Mouse (Mus musculus): ENCODE data around the gene Pax8.
A peak's percentile ranks its signal among the peaks of the same experiment; 100 is the strongest.

The Pax8 gene

DNA sequence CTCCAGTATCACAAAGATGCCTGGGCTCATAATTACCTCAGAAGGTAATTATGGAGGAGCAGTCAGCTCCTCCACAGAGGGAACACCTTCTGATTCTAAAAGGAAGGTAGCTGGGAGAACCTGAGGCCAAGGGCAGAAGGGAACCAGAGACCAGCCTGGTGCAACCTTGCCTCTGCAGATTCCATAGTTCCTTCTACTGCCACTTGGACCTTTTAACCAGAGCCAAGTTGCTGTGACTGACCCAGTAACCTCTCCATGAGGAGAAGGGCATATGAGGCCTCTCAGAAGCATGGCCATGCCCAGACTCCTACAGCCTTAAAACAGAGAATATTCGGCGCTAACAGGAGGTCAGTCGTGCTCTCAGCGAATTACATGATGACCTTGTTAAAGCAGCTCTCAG is 57.8 kb downstream of the Pax8 start:
- DNase-seq (ENCODE audit: extremely low read depth, insufficient read length, low spot score) = no peak

DNA sequence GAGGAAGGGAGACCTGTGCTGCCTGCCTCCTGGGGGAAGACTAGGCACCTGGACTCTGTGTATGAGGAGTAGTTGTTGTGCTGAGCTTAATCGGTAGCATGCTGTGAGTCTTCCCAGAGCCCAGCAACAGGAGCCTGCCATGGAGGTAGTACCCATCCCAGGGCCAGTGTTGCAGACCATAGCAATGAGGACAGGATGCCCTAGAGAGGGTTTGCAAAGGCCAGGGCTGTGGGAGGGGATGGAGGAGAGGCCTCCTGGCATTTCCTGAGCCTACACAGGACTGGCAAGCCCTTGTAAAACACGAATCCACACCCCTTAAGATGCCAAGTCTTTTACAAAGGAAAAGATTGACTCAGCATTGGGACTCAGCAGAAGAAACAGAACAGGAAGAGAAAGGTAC is 58.3 kb downstream of the Pax8 start:
- DNase-seq (ENCODE audit: extremely low read depth, insufficient read length, low spot score) = no peak

DNA sequence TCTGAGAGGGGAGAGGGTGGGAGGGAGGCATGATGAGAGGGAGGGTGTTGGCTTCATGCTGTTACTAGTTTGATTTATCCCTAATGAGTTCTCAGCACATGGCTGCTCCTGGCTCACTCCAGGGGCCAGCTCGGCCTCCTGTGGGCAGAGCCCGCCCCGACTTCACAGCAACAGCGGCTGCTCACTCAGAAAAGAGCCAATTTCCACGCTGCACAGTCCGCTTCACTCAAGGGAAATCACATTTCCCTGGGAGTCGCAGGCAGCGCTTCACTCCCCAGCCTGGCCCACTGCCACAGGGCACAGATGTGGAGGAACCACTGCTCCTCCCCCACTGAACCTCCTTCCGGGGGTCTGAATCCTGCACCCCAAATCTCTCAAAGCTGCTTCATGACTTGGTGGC is 58.7 kb downstream of the Pax8 start:
- peak; percentile 44 for DNase-seq (ENCODE audit: extremely low read depth, insufficient read length, low spot score)

DNA sequence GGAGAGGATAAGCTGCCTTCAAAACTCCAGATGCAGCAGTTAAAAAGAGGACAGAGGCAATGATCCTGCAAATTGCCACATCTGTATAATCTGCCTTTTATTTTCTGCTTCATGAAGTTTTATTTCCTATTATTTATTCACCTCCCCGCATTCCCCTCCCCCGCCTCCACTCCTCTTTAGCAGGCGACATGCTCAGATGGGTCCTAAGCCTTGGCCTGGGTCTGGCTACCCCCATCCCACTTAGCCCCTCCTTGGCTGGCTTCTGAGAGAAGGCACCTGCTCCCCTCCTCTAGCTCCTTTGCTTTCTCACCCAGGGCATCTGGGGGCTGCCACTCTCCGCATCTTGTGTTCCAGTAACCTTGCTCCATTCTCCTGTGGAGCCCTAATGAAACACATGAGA is 61.7 kb downstream of the Pax8 start:
- DNase-seq (ENCODE audit: extremely low read depth, insufficient read length, low spot score) = no peak

DNA sequence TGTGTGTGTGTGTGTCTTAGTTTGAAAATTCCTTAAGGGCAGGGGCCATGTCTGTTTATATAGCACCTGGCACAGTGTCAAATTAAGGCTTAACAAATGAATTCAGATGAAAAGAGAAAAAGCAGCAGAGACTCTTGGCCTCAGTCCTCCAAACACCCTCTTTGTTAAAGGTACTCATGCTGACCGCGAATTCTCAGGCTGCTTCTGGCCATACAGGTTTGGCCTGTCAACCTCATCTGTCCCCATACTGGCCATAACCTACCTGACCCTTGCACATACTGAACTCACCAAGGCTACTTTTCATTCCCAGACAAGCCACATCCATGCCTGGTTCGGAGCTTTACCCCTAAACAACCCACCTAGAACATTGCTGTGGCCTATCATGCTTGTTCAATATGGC is 62.2 kb downstream of the Pax8 start:
- no peak for DNase-seq (ENCODE audit: extremely low read depth, insufficient read length, low spot score)

DNA sequence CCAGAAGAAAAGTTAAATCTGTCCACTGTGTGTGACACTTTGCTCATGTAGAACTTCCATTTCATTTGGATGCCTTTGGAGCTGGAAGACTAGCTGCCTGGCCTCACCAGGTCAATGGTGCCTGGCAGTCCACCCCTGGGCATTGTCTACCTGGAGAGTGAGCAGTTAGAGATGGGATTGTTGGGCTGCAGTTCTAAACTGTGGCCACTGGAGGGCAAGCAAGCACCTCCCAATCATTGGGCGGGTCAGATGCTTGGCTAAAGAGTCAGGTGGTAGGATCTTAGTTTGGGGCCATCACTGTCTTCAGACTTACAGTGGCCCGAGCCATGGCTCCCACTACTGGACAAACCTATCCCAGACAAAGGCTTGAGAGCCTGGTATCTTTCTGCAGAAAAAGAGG is 66.2 kb downstream of the Pax8 start:
- peak; percentile 29 for DNase-seq (ENCODE audit: extremely low read depth, insufficient read length, low spot score)

DNA sequence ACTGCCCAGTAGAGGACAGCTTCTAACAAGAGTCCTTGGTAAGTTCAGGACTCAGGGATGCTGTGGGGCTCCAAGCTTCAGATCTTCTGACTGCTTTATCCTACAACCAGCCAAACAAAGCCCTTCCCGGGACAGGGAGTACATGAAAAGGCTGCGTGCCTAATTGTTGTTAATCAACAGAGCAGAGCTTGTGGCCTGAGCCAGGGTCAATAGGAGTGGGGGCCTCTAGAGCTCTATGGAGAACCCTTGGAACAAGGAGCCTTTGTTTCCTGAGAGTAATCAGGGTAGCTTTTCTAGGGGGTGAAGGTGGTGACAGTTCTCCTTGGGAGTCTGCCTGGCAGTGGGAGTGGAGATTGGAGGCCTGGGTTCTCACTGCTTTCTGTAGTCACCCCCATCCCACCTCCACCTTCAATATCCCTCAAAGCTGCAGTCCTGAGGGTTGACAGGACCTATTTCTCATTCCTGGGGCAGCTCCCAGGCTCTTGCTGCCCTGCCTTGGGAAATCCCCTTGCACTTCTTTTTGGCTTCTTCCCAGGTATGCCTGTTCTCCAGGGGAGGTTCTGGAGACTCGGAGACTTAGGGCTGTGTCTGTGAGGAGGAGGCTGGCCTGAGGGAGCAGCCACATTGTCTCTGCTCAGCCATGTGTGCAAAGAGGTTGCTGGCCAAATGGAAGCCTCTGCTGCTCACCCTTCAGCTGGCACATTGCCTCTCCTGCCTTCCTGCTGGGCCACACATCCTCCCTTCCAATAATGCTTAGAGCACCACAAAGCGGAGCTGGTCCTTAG is 67.5 kb downstream of the Pax8 start:
- DNase-seq (ENCODE audit: extremely low read depth, insufficient read length, low spot score) = peak; percentile 70

DNA sequence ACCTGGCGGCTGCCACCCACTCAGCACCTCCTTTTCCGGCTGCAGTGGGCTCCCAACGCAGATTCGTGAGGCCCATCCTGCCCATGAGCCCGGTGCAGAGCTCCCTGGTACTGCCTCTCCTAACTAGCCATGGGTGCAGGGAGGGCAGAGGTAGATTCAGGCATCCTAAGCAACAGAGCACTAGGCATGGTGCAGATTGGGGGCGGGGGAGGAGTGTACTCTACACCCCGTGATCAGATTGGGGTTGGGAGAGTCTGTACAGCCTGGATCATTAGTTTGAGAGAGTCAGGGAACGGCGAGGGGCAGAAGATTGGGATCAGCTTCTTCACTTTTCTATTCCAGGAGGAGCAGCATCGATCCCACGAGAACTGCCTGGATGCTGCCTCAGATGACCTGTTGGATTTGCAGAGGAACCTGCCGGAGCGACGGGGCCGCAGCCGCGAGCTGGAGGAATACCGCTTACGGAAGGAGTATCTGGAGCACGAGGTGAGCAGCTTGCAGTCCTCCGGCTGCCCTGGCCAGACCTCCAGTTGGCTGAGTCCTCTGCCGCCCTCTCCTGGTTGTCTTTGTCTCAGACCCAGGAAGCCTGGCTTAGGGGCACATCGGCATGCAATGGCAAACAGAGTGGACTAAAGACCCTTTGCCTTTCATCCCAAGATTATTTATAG is 69.9 kb downstream of the Pax8 start:
- DNase-seq (ENCODE audit: extremely low read depth, insufficient read length, low spot score) = peak; percentile 36

DNA sequence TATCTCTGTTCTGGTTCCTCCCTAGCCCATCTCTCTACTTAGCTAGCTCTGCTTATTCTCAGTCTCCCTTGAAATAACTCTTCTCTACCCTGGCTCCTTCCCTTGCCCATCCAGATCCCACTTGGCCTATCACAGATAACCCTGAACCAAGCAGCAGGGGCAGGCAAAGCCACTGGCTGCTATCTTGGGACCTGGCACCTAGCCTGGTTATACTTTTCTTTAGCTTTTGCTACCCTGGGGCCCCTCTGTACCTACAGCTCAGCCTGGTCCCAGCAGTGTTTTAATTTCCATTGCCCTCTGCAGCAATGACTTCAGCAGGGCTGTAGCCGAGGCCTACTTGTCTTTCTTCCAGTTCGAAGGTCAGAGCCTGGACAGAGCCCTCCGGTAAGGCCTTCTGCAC is 74.7 kb downstream of the Pax8 start:
- DNase-seq (ENCODE audit: extremely low read depth, insufficient read length, low spot score) = no peak

DNA sequence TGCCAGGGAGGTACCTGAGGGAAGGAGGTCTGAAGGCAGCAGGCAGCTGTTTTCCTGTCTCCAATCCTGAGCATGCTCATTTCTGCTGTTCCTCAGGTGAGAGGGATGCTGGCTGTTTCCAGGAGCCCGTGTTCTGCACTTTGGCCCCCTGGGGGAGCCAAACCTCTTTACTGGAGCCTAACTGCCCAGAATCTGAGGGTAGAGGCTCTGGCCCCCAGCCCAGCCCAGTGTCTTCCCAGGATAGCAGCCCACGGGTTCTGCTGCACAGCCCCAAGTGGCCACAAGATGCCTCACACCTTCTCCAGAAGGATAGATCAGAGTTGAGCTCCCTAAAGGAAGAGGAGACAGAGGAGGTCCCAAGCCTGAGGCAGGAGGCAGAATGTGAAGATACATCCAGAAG is 78.3 kb downstream of the Pax8 start:
- no peak for DNase-seq (ENCODE audit: extremely low read depth, insufficient read length, low spot score)

DNA sequence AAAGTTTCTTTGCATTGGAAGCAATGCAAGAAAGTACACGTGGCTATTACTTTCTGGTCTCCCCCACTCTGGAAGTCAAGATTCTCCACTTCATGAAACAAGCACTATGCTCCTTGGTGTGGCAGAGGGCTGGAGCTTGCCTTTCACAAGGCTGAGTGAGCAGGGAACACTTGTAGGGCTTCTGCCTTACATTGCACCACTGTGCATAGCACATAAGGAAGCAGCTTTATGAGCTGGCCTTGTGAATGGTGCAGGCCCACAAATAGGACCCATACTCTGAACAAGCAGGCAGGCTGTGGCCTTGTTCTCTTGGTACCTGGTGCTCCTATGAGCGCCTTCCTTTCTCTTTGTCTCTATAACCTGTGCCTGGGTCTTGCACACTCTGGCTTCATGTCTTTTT is 82.1 kb downstream of the Pax8 start:
- DNase-seq (ENCODE audit: extremely low read depth, insufficient read length, low spot score) = no peak

DNA sequence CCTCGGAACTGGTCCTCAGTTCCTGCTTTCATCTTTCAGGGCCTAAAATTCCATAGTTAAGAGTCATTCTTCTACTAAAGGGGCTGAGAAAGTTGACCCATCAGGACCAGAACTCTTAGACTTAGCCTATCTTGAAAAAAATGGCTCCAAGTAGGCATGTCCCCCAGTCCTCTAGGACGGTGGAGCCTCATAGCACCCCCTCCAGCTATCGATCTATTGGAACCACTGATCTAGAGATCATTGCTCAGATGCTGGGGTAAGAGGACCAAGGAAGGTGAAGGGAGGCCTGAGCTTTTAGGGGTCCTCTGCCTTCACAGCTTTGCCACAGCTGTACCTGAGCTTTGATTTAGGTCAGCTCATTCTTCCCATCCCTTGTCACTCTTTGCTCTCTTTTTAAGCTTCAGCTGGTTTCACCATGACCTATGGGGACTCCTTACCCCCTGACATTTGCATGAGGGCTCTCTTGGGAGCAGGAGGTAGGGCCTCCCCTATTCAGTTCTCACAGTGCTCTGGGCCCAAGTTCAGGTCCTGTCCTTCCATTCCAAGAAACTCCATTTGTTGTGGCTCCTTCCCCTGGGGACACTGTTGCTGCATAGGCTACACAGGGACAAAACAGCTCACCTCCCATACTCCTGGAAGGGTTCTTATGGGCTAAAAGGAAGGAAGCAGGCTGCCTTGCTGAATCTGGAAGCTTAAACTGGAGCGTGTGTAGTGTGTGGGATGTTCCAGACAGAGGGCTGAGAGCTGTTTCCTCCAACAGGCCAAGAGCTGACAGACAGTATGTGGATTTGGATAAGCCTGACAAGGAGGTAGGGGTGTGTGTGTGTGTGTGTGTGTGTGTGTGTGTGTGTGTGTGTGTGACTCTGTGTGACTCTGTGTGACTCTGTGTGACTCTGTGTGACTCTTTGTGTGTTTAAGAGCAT is 87.8 kb downstream of the Pax8 start:
- DNase-seq (ENCODE audit: extremely low read depth, insufficient read length, low spot score) = no peak

DNA sequence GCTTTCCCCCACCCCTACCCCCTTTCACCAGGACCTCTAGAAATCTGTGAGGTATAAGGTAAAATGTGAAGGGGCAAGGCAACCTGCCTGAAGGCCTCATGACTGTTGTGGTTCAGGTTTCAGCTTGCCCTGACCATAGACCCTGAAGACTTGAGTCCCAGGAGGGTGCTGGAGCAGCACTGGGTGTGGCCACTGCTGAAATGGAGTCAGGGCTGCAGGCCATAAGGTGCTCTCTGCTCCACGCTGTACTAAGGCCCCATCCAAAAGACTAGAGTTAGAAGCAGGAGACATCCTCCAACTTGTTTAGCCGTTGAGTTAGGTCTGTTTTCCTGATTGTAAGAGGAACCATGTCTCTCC is 88.5 kb downstream of the Pax8 start:
- DNase-seq (ENCODE audit: extremely low read depth, insufficient read length, low spot score) = no peak

DNA sequence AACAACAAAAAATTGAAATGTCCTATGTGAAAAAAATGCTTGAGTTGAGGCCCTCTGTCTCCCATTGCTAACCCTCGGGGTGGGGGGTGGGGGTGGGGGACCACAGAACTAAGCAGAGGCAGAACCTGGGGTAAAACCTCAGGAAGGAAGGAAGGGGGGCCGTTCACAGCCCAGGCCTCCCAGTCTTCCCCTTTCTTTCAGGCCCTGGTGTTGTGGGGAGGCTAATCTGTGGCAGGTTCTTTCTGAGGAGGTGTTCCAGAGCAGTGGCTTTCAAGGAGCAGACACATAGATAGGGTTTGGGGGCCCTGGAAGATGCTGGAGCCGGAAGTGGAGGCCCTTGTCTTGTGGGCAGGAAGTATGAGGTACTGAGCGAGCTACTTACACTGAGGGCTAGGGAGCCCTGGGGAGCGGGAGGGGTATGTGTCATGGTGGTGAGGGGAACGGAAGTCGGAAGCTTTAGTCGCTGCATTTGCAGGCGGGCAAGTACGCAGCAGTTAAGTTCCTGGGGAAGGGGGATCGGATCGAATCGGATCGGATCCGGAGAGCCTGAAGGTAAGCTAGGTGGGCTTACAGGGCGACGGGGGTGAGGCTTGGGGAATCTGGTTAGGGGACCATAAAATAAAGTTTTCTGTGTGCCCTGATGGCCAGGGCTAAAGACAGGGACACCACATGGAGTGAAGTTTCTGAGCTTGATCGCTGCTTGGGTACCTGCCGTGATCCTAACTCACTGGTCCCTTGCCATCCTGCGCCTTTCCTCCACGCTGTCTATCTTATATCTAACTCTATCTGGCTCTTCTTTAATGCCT is 89.0 kb downstream of the Pax8 start:
- no peak for DNase-seq (ENCODE audit: extremely low read depth, insufficient read length, low spot score)

DNA sequence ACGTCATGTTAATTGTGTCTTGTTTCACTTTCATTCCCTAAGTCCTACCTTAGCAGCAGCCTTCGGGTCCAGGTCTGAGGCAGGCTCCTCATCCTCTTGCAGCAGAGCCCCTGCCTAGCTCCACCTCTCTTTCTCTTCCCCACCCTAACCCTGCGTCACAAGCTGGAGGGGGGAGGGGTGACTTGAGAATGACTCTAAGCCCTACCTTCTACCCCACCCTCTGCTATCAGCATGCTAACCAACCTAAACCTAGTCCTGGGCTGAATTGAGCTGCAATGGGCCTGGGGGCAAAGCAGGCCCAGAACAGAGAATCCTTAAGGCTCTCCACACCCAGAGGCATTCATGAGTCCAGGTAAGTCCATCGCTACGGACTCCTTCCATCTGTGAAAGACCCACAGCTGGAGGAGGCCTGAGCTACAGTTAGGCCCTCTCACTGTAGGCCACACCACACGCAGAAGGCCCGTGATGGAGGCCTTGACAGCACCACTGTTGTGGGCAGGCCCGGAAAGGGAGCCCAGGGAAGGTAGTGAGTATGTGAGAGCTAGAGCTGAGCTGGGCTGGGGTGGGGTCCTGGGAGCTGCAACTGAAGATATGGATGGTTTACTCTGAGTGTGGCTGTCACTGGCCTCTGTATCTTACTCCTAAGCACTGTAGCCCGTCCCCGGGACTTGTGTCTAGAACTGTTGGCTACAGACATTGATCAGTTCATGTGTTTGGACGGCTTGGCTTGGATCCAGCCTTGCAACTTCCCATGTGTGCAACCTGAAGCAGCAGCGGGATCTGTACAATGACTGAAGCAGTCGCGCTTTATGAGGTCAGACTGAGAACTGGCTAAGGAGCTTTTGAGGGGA is 90.1 kb downstream of the Pax8 start:
- DNase-seq (ENCODE audit: extremely low read depth, insufficient read length, low spot score) = peak; percentile 45

DNA sequence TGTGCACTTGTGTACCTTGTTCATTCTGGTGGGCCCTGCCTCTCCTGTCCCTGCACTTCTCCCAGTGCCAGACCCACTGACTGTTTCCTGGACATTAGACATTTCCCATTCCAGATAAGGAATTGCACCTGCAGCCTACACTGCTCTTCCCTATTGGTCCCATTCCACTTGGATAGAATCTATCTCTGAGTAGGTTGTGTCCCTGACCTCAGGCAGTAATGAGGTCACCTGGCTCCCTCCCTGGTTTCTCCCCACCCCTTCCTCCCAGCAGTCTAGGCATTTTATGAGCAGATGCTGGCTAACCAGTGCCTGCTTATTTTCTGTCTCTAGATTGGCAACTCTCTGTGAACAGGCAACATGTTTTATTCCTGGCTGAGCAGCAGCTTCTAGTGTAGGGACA is 91.0 kb downstream of the Pax8 start:
- no peak for DNase-seq (ENCODE audit: extremely low read depth, insufficient read length, low spot score)

DNA sequence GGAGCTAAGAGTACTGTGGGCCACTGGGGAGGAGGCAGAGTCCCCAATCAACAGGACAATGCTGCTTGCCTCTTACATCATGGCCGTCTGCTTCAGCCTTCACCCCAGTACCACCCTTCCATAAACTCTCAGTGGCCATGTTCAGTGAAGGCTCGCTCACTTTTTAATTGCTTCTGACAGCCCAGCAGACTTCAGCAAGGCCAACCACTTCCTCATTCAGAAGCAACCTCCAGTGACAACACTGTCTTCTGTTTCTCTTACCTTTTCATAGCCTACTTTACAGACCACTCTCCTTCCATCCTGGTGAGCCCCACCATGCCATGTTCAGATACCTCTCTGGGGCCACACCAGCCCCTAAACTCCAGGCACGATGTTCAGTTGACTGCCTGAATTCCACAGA is 91.8 kb downstream of the Pax8 start:
- no peak for DNase-seq (ENCODE audit: extremely low read depth, insufficient read length, low spot score)

DNA sequence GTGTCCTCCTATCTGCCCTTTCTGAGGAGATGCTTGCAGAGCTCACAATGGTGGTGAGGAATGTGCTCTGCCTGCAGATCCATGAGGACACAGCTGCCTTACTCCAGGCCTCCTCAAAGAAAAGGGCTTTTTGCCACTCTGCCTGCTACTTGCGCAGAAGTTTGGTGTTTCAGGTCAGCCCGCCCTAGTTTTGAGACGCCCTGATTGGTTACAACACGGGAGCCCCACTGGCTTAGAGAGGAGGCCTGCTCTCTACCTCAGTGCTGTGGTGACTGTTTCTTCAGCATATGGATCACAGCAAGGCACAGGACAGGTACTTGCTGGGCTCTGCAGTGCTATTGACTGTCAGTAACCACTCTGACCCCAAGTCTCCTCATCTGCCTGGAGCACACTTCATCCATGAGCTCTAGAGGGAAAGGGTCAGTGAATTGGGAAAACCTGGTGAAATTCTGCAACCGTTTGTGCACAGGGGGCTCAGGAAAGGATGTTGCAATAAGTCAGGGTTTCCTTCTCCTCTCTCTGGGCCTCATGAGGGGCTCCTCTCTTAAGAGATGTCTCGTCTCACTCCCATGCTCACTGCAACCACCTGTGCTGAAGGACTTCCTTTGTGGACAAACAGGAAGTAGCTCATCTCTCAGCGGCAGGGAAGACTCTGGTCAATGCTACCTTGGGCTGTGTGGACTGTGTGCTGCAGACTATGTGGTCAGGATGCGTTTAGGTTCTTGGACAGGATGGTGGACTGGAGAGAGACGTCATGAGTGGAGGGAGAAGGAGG is 92.8 kb downstream of the Pax8 start:
- no peak for DNase-seq (ENCODE audit: extremely low read depth, insufficient read length, low spot score)
